Mouse (Mus musculus): ENCODE measurements around the gene Slc35e4.
"Not testable (repeated sequence)": the region's sequence is repeated elsewhere in the genome, so short reads cannot be mapped to it uniquely, and the experiment has no call there.

Gene Slc35e4

GRCm38 (mm10) chr11:3920476-3920875, 6.0 kb upstream of the Slc35e4 start:
- in situ Hi-C loops (cut with MboI; ENCODE audit: unreplicated experiment in 2 of 2): no loop called here

GRCm38 (mm10) chr11:3918738-3919137, 4.3 kb upstream of the Slc35e4 start:
- in situ Hi-C loops (cut with MboI; ENCODE audit: unreplicated experiment in 2 of 2): no loop called here

- in situ Hi-C loops (cut with MboI; ENCODE audit: unreplicated experiment in 2 of 2): no loop called here
Measured at GRCm38 (mm10) chr11:3913316-3914108, 952 bp downstream of the Slc35e4 start.

- in situ Hi-C loops (cut with MboI; ENCODE audit: unreplicated experiment in 2 of 2): no loop called here
Measured at GRCm38 (mm10) chr11:3912875-3913271, 1.6 kb downstream of the Slc35e4 start.

- in situ Hi-C loops (cut with MboI; ENCODE audit: unreplicated experiment in 2 of 2): no loop called here
Measured at GRCm38 (mm10) chr11:3912100-3912874, 2.2 kb downstream of the Slc35e4 start.

GRCm38 (mm10) chr11:3911440-3911839, 3.0 kb downstream of the Slc35e4 start:
- in situ Hi-C loops (cut with MboI; ENCODE audit: unreplicated experiment in 2 of 2): not testable (repeated sequence)

- in situ Hi-C loops (cut with MboI; ENCODE audit: unreplicated experiment in 2 of 2): no loop called here
Measured at GRCm38 (mm10) chr11:3910513-3911310, 3.8 kb downstream of the Slc35e4 start.

- in situ Hi-C loops (cut with MboI; ENCODE audit: unreplicated experiment in 2 of 2): no loop called here
Measured at GRCm38 (mm10) chr11:3909236-3909635, 5.2 kb downstream of the Slc35e4 start.

- in situ Hi-C loops (cut with MboI; ENCODE audit: unreplicated experiment in 2 of 2): no loop called here
Measured at GRCm38 (mm10) chr11:3905446-3905845, 9.0 kb downstream of the Slc35e4 start.

- in situ Hi-C loops (cut with MboI; ENCODE audit: unreplicated experiment in 2 of 2): no loop called here
Measured at GRCm38 (mm10) chr11:3904673-3905072, 9.8 kb downstream of the Slc35e4 start.

- in situ Hi-C loops (cut with MboI; ENCODE audit: unreplicated experiment in 2 of 2): no loop called here
Measured at GRCm38 (mm10) chr11:3903046-3903445, 11.4 kb downstream of the Slc35e4 start.

- in situ Hi-C loops (cut with MboI; ENCODE audit: unreplicated experiment in 2 of 2): no loop called here
Measured at GRCm38 (mm10) chr11:3902516-3902915, 11.9 kb downstream of the Slc35e4 start.

- in situ Hi-C loops (cut with MboI; ENCODE audit: unreplicated experiment in 2 of 2): no loop called here
Measured at GRCm38 (mm10) chr11:3900296-3900695, 14.2 kb downstream of the Slc35e4 start.

GRCm38 (mm10) chr11:3895933-3896332, 18.5 kb downstream of the Slc35e4 start:
- in situ Hi-C loops (cut with MboI; ENCODE audit: unreplicated experiment in 2 of 2): no loop called here

GRCm38 (mm10) chr11:3895458-3895857, 19.0 kb downstream of the Slc35e4 start:
- in situ Hi-C loops (cut with MboI; ENCODE audit: unreplicated experiment in 2 of 2): no loop called here

GRCm38 (mm10) chr11:3894406-3895281, 19.8 kb downstream of the Slc35e4 start, which contains the start of the genes 4921536K21Rik and Dusp18:
TSS of gene 4921536K21Rik (minus strand) at chr11:3895098.
TSS of gene Dusp18 (plus strand) at chr11:3895240.
- in situ Hi-C loops (cut with MboI; ENCODE audit: unreplicated experiment in 2 of 2): no loop called here

GRCm38 (mm10) chr11:3893970-3894369, 20.5 kb downstream of the Slc35e4 start:
- in situ Hi-C loops (cut with MboI; ENCODE audit: unreplicated experiment in 2 of 2): no loop called here

- in situ Hi-C loops (cut with MboI; ENCODE audit: unreplicated experiment in 2 of 2): no loop called here
Measured at GRCm38 (mm10) chr11:3887331-3887730, 27.1 kb downstream of the Slc35e4 start.

- in situ Hi-C loops (cut with MboI; ENCODE audit: unreplicated experiment in 2 of 2): no loop called here
Measured at GRCm38 (mm10) chr11:3883711-3884110, 30.8 kb downstream of the Slc35e4 start.

- in situ Hi-C loops (cut with MboI; ENCODE audit: unreplicated experiment in 2 of 2): loop anchor here in 1 of 2 experiments (5.0 kb wide), 1 partner anchor 408 kb away; no protein-coding TSS in a partner anchor
Measured at GRCm38 (mm10) chr11:3879836-3880235, 34.6 kb downstream of the Slc35e4 start.
